Mouse (Mus musculus) liver, embryonic 15.5 days (tissue): ENCODE data around the gene Ppp1r12b. TPM values are rescaled to one million over a fixed set of nuclear protein-coding genes. Genes with fewer than 3 reads are reported as not detected.

ENCODE experiments used
- ATAC-seq: fragments of 200-750 bp; cut with Nextera tagmentation; 2 replicates; pipeline ENCODE4 v1.8.0; 2017; ENCODE audit warnings: moderate number of reproducible peaks, mild to moderate bottlenecking, moderate library complexity; ENCODE audit not compliant: insufficient read depth
- H3K27ac ChIP-seq: fragments of 300-500 bp; sonication (generic); replicated peaks from 2 replicates; pipeline ENCODE4 v1.5.1; 2015; ENCODE audit warnings: mild to moderate bottlenecking, inconsistent platforms
- H3K27me3 ChIP-seq: fragments of 300-500 bp; sonication (generic); 2 replicates; pipeline ENCODE4 v1.6.1; 2015; ENCODE audit warnings: mild to moderate bottlenecking, inconsistent platforms
- H3K36me3 ChIP-seq: fragments of 300-500 bp; sonication (generic); replicated peaks from 2 replicates; pipeline ENCODE4 v1.6.1; 2015; ENCODE audit warnings: moderate library complexity, mild to moderate bottlenecking, inconsistent platforms
- H3K4me1 ChIP-seq: fragments of 300-500 bp; sonication (generic); replicated peaks from 2 replicates; pipeline ENCODE4 v1.6.1; 2015; ENCODE audit warnings: inconsistent platforms
- H3K4me2 ChIP-seq: fragments of 300-500 bp; sonication (generic); 2 replicates; pipeline ENCODE4 v1.6.1; 2015; ENCODE audit warnings: moderate library complexity, mild to moderate bottlenecking, inconsistent platforms
- H3K4me3 ChIP-seq: fragments of 300-500 bp; sonication (generic); replicated peaks from 2 replicates; pipeline ENCODE4 v1.5.1; 2015; ENCODE audit warnings: mild to moderate bottlenecking, inconsistent platforms
- H3K9ac ChIP-seq: fragments of 300-500 bp; sonication (generic); 2 replicates; pipeline ENCODE4 v1.6.1; 2015; ENCODE audit warnings: moderate library complexity, mild to moderate bottlenecking, inconsistent platforms
- H3K9me3 ChIP-seq: fragments of 300-500 bp; sonication (generic); replicated peaks from 2 replicates; pipeline ENCODE4 v1.6.1; 2016; ENCODE audit warnings: inconsistent platforms
- WGBS: fragments of 180-500 bp; shearing (Covaris S2); methylation state at CpG from one replicate; pipeline ENCODE4 v1.1.7; 2015; ENCODE audit warnings: mixed read lengths; ENCODE audit not compliant: insufficient replicate concordance; 5-methylcytosine and 5-hydroxymethylcytosine counted together
- polyA plus RNA-seq: library from polyadenylated mRNA; unstranded; fragments of >200 nt; fragmentation: Nextera tagmentation; extraction: Ambion mirVana; gene quantifications from 2 replicates; pipeline ENCODE4 v1.2.1, GENCODE M21; 2015

Ppp1r12b gene
- polyA plus RNA-seq, 1 experiment from 2014 or later, result 2.5 TPM

GRCm38 (mm10) chr1:134719718-134720304 is 235.9 kb downstream of the Ppp1r12b start:
- ATAC-seq, result no peak
- 13% methylated on average over 12 of the region's 12 CpGs for WGBS

DNA sequence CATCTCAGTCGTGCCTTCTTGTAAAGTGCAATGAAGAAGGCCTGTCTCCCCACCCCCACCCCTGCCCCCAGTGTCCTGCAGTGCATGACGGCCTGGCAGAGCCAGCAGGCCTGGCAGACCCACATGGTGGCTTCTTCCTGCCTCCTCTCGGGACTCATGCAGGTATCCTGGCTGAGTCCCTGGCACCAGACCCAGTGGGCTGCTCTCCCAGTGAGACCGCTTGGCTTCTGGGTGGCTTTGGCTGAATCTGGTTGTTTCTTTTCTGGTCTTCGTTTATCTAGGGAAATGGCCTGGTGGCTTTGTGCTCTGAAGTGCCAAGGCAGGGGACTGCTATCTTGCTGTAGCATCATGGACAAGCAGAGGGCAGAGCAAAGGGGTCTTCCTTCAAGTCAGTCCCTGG is 240.7 kb downstream of the Ppp1r12b start:
- Histone ChIP-seq H3K27me3 (peaks cover 51% of the 10 kb centered on the region), H3K4me3 (no peak overlapping the region), H3K36me3 (no peaks in the 10 kb centered on the region), H3K27ac (no peak overlapping the region), H3K4me2 (no peak overlapping the region), H3K9me3 (no peaks in the 10 kb centered on the region), H3K4me1 (0 out of 2 replicates have a peak, but pooled peaks cover 13% of the 10 kb centered on the region), H3K9ac (no peak overlapping the region)
- ATAC-seq, result no peak
- WGBS, result 47% methylated on average over 5 of the region's 5 CpGs

More at GRCm38 (mm10) chr1:134719718-134720304, 235.9 kb downstream of the Ppp1r12b start:
- Histone ChIP-seq H3K9me3 (no peaks in the 10 kb centered on the region), H3K9ac (no peak overlapping the region), H3K36me3 (no peaks in the 10 kb centered on the region), H3K4me3 (no peak overlapping the region), H3K27ac (no peak overlapping the region), H3K27me3 (peaks cover 9% of the 10 kb centered on the region; the same call in 1 of the 2 replicates), H3K4me1 (0 out of 2 replicates have a peak, but pooled peaks cover 6% of the 10 kb centered on the region), H3K4me2 (peak overlapping the region; percentile 25; the same call in 1 of the 2 replicates)

- no peak for ATAC-seq
- Histone ChIP-seq H3K36me3 (no peaks in the 10 kb centered on the region), H3K9me3 (no peaks in the 10 kb centered on the region), H3K27ac (no peak overlapping the region), H3K4me1 (peaks cover 9% of the 10 kb centered on the region; the same call in 1 of the 2 replicates), H3K4me3 (no peak overlapping the region), H3K9ac (no peak overlapping the region), H3K4me2 (no peak overlapping the region), H3K27me3 (peaks cover 61% of the 10 kb centered on the region)
- 52% methylated on average over 8 of the region's 8 CpGs for WGBS
Measured at GRCm38 (mm10) chr1:134714166-134714565, 241.6 kb downstream of the Ppp1r12b start.

DNA sequence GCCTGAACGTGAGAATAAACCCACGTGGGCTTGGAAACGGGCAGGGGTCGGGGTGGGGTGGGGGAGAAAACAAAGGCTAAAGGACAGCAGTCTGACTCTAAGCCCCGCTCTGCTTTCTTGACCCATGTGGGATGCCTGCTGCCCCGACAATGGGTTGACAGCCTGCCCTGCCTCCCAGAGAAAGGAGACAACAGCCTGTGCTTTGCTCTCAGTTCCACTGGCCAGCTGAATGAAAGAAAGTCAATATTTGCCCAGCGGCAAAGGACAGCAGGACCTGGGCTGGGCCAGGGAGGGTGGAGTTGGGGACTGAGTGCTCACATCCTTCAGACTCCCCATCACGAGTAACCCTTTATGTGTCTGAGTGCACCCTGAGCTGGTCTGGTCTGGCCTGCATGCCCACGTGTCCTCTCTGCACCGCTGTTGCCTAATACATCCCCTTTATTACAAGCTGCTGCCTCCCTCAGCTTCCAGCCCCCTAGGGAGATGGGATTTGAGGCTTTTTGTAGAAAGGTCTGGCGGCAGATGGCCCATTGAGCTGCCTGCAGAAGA is 242.2 kb downstream of the Ppp1r12b start:
- WGBS, result 42% methylated on average over 11 of the region's 11 CpGs
- no peak overlapping the region for H3K9ac ChIP-seq
- H3K36me3 ChIP-seq, result no peaks in the 10 kb centered on the region
- peaks cover 14% of the 10 kb centered on the region for H3K4me1 ChIP-seq
- no peak overlapping the region for H3K4me3 ChIP-seq
- peaks cover 63% of the 10 kb centered on the region for H3K27me3 ChIP-seq
- H3K27ac ChIP-seq, result no peak overlapping the region
- peak; percentile 68 for ATAC-seq
- no peaks in the 10 kb centered on the region for H3K9me3 ChIP-seq
- H3K4me2 ChIP-seq, result no peak overlapping the region

GRCm38 (mm10) chr1:134712781-134713299 is 242.9 kb downstream of the Ppp1r12b start:
- Histone ChIP-seq H3K4me2 (no peak overlapping the region), H3K4me3 (no peak overlapping the region), H3K9me3 (no peaks in the 10 kb centered on the region), H3K27ac (no peak overlapping the region), H3K36me3 (no peaks in the 10 kb centered on the region), H3K4me1 (peaks cover 14% of the 10 kb centered on the region), H3K9ac (no peak overlapping the region), H3K27me3 (peaks cover 65% of the 10 kb centered on the region)
- 62% methylated on average over 9 of the region's 9 CpGs for WGBS
- ATAC-seq, result no peak

DNA sequence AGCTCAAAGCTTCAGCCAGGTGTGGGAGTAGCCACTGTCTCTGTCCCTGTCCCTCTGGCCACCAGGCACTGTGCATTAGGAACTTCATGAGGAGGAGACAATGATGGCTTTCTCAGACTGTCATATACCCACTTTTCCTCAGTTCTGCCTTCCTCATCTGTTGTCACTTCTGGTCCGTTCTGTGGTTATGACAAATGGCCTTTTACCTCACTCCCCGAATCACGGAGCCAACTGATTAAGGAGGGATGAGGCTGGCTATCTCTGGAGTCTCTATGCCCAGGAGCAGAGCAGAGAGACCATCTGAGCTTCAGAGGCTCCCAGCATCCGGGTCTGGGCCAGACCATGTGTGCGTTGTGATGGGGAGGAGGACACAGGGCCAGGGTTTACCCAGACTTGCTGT is 244.1 kb downstream of the Ppp1r12b start:
- 43% methylated on average over 5 of the region's 5 CpGs for WGBS
- Histone ChIP-seq H3K27me3 (peaks cover 77% of the 10 kb centered on the region), H3K9ac (no peak overlapping the region), H3K4me1 (peaks cover 14% of the 10 kb centered on the region), H3K27ac (no peak overlapping the region), H3K36me3 (no peaks in the 10 kb centered on the region), H3K4me2 (no peak overlapping the region), H3K4me3 (no peak overlapping the region), H3K9me3 (no peaks in the 10 kb centered on the region)
- no peak for ATAC-seq

GRCm38 (mm10) chr1:134711061-134711460 is 244.7 kb downstream of the Ppp1r12b start:
- no peak for ATAC-seq
- H3K4me3 ChIP-seq, result no peak overlapping the region
- H3K36me3 ChIP-seq, result no peaks in the 10 kb centered on the region
- no peak overlapping the region for H3K9ac ChIP-seq
- no peak overlapping the region for H3K4me2 ChIP-seq
- 60% methylated on average over 7 of the region's 7 CpGs for WGBS
- no peak overlapping the region for H3K27ac ChIP-seq
- H3K9me3 ChIP-seq, result no peaks in the 10 kb centered on the region
- H3K27me3 ChIP-seq, result peaks cover 83% of the 10 kb centered on the region
- H3K4me1 ChIP-seq, result peaks cover 14% of the 10 kb centered on the region

DNA sequence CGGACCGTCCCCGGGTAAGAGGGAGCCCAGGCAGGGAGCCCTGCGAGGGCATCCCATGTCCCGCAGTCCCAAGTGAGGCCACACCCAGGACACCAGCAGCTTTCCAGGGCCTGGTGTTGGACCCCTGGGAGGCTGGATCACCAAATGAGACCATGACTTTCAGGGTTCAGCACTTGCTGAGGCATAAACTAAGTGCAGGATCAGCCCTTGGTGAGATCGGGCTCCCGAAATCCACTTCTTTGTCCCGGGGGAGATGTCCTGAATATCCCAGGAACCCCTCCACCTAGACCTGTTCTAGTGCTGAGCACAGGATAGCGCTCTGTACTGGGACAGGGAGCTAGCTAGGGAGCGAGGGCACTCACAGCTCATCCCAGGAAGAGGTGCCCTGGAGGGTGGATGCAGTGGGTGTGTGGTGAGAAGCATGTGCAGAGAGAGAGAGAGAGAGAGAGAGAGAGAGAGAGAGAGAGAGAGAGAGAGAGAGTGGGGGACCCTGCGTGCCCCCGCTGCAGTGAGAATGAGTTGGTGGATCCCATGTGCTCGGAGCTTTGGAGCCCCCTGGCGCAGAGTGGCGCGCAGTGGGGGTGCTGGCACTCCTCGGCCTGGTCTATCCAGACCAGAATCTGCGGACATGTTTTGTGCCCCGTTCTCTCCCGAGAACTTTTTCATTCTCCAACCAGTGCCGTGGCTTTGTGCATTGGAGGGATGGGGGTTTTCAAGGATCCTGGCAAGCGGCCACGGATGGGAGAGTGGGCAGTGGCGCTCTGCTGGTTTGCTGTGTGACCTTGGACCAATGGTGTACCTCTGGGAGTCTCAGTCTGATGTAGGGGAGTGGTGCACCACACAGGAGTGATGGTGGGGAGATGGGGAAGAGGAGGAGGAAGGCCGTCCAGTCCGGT is 246.1 kb downstream of the Ppp1r12b start:
- no peak for ATAC-seq
- Histone ChIP-seq H3K4me3 (peak overlapping the region; percentile 17), H3K36me3 (no peaks in the 10 kb centered on the region), H3K9ac (no peak overlapping the region), H3K9me3 (no peaks in the 10 kb centered on the region), H3K27me3 (peaks cover 97% of the 10 kb centered on the region), H3K27ac (no peak overlapping the region), H3K4me2 (peak overlapping the region; percentile 57), H3K4me1 (peaks cover 14% of the 10 kb centered on the region)
- WGBS, result 25% methylated on average over 26 of the region's 26 CpGs

GRCm38 (mm10) chr1:134708801-134709385 is 246.8 kb downstream of the Ppp1r12b start:
- Histone ChIP-seq H3K27me3 (peaks cover 90% of the 10 kb centered on the region), H3K9ac (no peak overlapping the region), H3K4me1 (peaks cover 11% of the 10 kb centered on the region), H3K27ac (no peak overlapping the region), H3K4me3 (peak overlapping the region; percentile 17), H3K9me3 (no peaks in the 10 kb centered on the region), H3K36me3 (no peaks in the 10 kb centered on the region), H3K4me2 (peak overlapping the region; percentile 57)
- under 1% methylated on average over 46 of the region's 46 CpGs for WGBS
- ATAC-seq, result no peak

- Histone ChIP-seq H3K27ac (no peak overlapping the region), H3K9ac (no peak overlapping the region), H3K27me3 (peaks cover 84% of the 10 kb centered on the region), H3K4me2 (peak overlapping the region; percentile 57; the same call in 1 of the 2 replicates), H3K4me1 (peaks cover 10% of the 10 kb centered on the region), H3K4me3 (no peak overlapping the region), H3K36me3 (no peaks in the 10 kb centered on the region), H3K9me3 (no peaks in the 10 kb centered on the region)
- ATAC-seq, result no peak
- WGBS, result 6% methylated on average over 8 of the region's 8 CpGs
Measured at GRCm38 (mm10) chr1:134708274-134708673, 247.5 kb downstream of the Ppp1r12b start.
